Mouse (Mus musculus) intestine, postnatal 0 days (tissue): ENCODE measurements around the gene C3. TPM values are rescaled to one million over a fixed set of nuclear protein-coding genes. Genes with fewer than 3 reads are reported as not detected.

Experiments used
- ATAC-seq: fragments of 200-750 bp; cut with Nextera tagmentation; 2 replicates; pipeline ENCODE4 v1.8.0; 2017; ENCODE audit warnings: mild to moderate bottlenecking, moderate TSS enrichment, moderate library complexity
- H3K27ac ChIP-seq: fragments of 300-500 bp; sonication (generic); 2 replicates; pipeline ENCODE4 v1.5.1; 2014; ENCODE audit warnings: mild to moderate bottlenecking, low read depth, low read length, moderate library complexity
- H3K27me3 ChIP-seq: fragments of 300-500 bp; sonication (generic); replicated peaks from 2 replicates; pipeline ENCODE4 v1.6.1; 2014; ENCODE audit warnings: low read length, mixed read lengths; ENCODE audit not compliant: control insufficient read depth, insufficient read depth
- H3K36me3 ChIP-seq: fragments of 300-500 bp; sonication (generic); 2 replicates; pipeline ENCODE4 v1.6.1; 2014; ENCODE audit warnings: mild to moderate bottlenecking, moderate library complexity; ENCODE audit not compliant: control insufficient read depth, insufficient read depth
- H3K4me1 ChIP-seq: fragments of 300-500 bp; sonication (generic); replicated peaks from 2 replicates; pipeline ENCODE4 v1.6.1; 2014; ENCODE audit warnings: antibody characterized with exemption, low read length, mixed read lengths; ENCODE audit not compliant: control insufficient read depth, insufficient read depth
- H3K4me2 ChIP-seq: fragments of 300-500 bp; sonication (generic); replicated peaks from 2 replicates; pipeline ENCODE4 v1.6.1; 2014; ENCODE audit warnings: low read depth, mild to moderate bottlenecking, moderate library complexity
- H3K4me3 ChIP-seq: fragments of 300-500 bp; sonication (generic); 2 replicates; pipeline ENCODE4 v1.5.1; 2014; ENCODE audit warnings: low read depth, low read length
- H3K9ac ChIP-seq: fragments of 300-500 bp; sonication (generic); 2 replicates; pipeline ENCODE4 v1.6.1; 2014; ENCODE audit warnings: mild to moderate bottlenecking, low read depth, low read length
- H3K9me3 ChIP-seq: fragments of 300-500 bp; sonication (generic); 2 replicates; pipeline ENCODE4 v1.6.1; 2016; ENCODE audit warnings: mixed run types; ENCODE audit not compliant: control insufficient read depth
- CTCF ChIP-seq: sonication (generic); IDR thresholded peaks from 2 replicates; pipeline ENCODE4 v1.5.1; 2016; ENCODE audit warnings: low read depth, mild to moderate bottlenecking, control low read depth, antibody characterized with exemption, moderate library complexity
- WGBS: fragments of 180-500 bp; shearing (Covaris S2); extraction: QIAGEN DNeasy Blood & Tissue Kit; methylation state at CpG from one replicate; pipeline ENCODE4 v1.1.7; 2014; 5-methylcytosine and 5-hydroxymethylcytosine counted together
- polyA plus RNA-seq: library from polyadenylated mRNA; unstranded; fragments of >200 nt; fragmentation: Nextera tagmentation; extraction: Ambion mirVana; gene quantifications from 2 replicates; pipeline ENCODE4 v1.2.1, GENCODE M21; 2015

C3 gene
- polyA plus RNA-seq, 1 experiment from 2014 or later, result 19.5 TPM

DNA sequence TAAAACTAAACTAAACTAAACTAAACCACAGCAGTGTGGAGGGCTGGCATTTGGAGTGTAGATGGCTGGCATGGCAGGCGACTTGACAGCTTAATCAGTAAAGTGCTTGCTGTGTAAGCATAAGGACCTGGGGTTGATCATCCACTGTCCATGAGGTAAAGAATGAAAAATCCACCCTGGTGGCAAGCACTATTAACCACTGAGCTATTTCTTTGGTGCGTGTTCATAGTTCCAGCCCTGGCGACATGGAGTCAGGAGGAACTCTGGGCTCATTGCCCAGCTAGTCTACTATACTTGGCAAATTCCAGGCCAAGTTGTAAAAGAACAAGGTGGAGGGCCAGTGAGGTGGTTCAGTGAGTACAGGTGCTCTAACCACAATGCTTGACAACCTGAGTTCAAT is 20.0 kb downstream of the C3 start:
- Histone ChIP-seq H3K27me3 (no peaks in the 10 kb centered on the region), H3K4me2 (no peak overlapping the region), H3K4me3 (no peak overlapping the region), H3K36me3 (no peaks in the 10 kb centered on the region), H3K9ac (no peak overlapping the region), H3K9me3 (no peaks in the 10 kb centered on the region), H3K4me1 (no peaks in the 10 kb centered on the region), H3K27ac (no peak overlapping the region)
- 88% methylated on average over 3 of the region's 3 CpGs for WGBS
- no peak for TF ChIP-seq CTCF
- ATAC-seq, result no peak

GRCm38 (mm10) chr17:57201841-57202724 is 25.9 kb downstream of the C3 start:
- ATAC-seq, result peak; percentile 70
- no peak for TF ChIP-seq CTCF
- Histone ChIP-seq H3K27me3 (no peaks in the 10 kb centered on the region), H3K4me2 (no peak overlapping the region), H3K9me3 (no peaks in the 10 kb centered on the region), H3K9ac (no peak overlapping the region), H3K4me1 (no peaks in the 10 kb centered on the region), H3K27ac (no peak overlapping the region), H3K4me3 (no peak overlapping the region), H3K36me3 (no peaks in the 10 kb centered on the region)
- 38% methylated on average over 10 of the region's 10 CpGs for WGBS

- ATAC-seq, result no peak
- WGBS, result 65% methylated on average over 3 of the region's 3 CpGs
These were observed 29.7 kb downstream of the C3 start for GRCm38 (mm10) chr17:57198252-57198651.

DNA sequence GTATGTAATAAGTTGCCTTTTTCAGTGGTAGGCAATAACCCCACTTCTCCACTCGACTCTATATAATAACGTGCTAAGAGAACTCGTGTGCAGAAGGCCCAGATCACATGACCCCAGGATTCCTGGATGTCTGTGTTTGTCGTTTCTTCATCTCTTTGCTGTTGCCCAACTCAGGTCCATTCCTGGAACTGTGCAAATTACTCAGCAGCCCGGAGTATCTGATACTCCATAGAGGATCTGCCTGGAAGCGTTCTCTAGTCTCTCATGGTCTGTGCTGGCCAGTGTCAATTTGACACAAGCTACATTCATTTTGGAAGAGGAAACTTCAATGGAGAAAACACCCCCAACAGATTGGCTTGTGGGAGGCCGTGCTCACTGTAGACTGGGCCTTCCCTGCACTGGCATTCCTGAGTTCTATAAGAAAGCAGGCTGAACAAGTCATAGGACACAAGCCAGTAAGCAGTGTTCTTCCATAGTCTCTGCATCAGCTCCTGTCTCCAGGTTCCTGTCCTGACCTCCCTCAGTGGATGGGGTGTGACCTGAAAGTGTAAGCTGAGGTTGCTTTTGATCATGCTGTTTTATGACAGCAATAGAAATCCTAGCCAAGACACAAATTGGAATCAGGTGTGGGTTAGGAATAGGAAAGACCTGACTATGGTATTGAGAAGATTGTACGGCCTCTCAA is 32.5 kb downstream of the C3 start:
- H3K36me3 ChIP-seq, result no peaks in the 10 kb centered on the region
- WGBS, result 71% methylated on average over 8 of the region's 8 CpGs
- no peak overlapping the region for H3K9ac ChIP-seq
- ATAC-seq, result no peak
- no peak for TF ChIP-seq CTCF
- no peaks in the 10 kb centered on the region for H3K4me1 ChIP-seq
- H3K27me3 ChIP-seq, result no peaks in the 10 kb centered on the region
- no peak overlapping the region for H3K4me3 ChIP-seq
- H3K9me3 ChIP-seq, result no peaks in the 10 kb centered on the region
- H3K4me2 ChIP-seq, result no peak overlapping the region
- no peak overlapping the region for H3K27ac ChIP-seq

More at GRCm38 (mm10) chr17:57198252-57198651, 29.7 kb downstream of the C3 start:
- Histone ChIP-seq H3K9me3 (no peaks in the 10 kb centered on the region), H3K9ac (no peak overlapping the region), H3K4me3 (no peak overlapping the region), H3K27ac (no peak overlapping the region), H3K27me3 (no peaks in the 10 kb centered on the region), H3K4me1 (no peaks in the 10 kb centered on the region), H3K36me3 (no peaks in the 10 kb centered on the region), H3K4me2 (no peak overlapping the region)
- TF ChIP-seq CTCF, result no peak

GRCm38 (mm10) chr17:57194771-57195170 is 33.2 kb downstream of the C3 start:
- Histone ChIP-seq H3K9me3 (no peaks in the 10 kb centered on the region), H3K4me2 (no peak overlapping the region), H3K4me3 (no peak overlapping the region), H3K36me3 (no peaks in the 10 kb centered on the region), H3K4me1 (no peaks in the 10 kb centered on the region), H3K27me3 (no peaks in the 10 kb centered on the region), H3K9ac (no peak overlapping the region), H3K27ac (no peak overlapping the region)
- 81% methylated on average over 3 of the region's 3 CpGs for WGBS
- no peak for ATAC-seq
- no peak for TF ChIP-seq CTCF

DNA sequence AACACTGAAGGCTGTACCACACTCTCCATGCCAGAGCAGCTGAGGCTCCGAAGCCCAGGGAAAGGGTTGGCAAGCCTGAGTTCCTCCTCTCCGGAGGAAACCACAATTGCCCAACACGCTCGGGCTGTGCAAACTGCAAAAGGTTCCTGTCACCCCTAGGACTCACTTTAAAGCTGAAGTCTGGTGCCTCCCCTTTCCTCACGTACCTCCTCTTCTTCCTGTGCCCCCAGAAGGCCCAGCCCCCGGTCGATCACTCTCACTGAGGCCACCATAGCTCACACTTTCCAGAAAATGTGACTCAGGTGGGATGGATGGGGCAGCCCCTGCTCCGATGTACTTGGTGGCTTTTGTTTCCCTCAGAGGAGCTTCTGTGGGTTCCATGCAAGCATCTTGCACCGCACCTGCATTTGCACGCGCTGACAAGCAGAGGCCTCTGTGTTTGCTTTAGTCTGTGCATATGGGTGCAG is 33.9 kb downstream of the C3 start, which contains the start of gene Tnfsf14:
TSS of gene Tnfsf14 (minus strand) at position 137 of the 467 bp plus-strand sequence.
- Histone ChIP-seq H3K4me3 (no peak within 1 kb of the TSS), H3K9ac (no peak within 1 kb of the TSS), H3K9me3 (no peaks in the 10 kb centered on the region), H3K36me3 (no peaks in the 10 kb centered on the region), H3K4me1 (no peaks in the 10 kb centered on the region), H3K27me3 (no peaks in the 10 kb centered on the region), H3K4me2 (no peak within 1 kb of the TSS), H3K27ac (no peak within 1 kb of the TSS)
- 80% methylated on average over 11 of the region's 11 CpGs for WGBS
- no peak for TF ChIP-seq CTCF
- ATAC-seq, result no peak
